ENCODE assay signal across 8 mouse cellular contexts in genomic region chr7:44983085-44983484, GRCm38 (mm10). TPM values are rescaled to one million over a fixed set of nuclear protein-coding genes. Genes with fewer than 3 reads are reported as not detected.
DNase-seq lines count a peak whose midpoint lies in the region; ATAC-seq and TF ChIP-seq lines count a peak whose summit lies in the region.

No protein-coding gene starts in this region.

- H3K9me3 ChIP-seq in ES-E14 (ENCODE audit: control insufficient read depth, insufficient read depth, low read depth, low read length): no peaks in the 10 kb centered on the region
- H3K9me3 ChIP-seq in forebrain, embryonic 11.5 days (ENCODE audit: control insufficient read depth, low read length): no peaks in the 10 kb centered on the region

- 40% methylated on average over 6 of the region's 6 CpGs for WGBS in forebrain, embryonic 11.5 days

- H3K36me3 ChIP-seq in ES-E14 (ENCODE audit: control insufficient read depth, insufficient read depth, low read length, poor library complexity, severe bottlenecking): peaks cover 47% of the 10 kb centered on the region
- H3K36me3 ChIP-seq in forebrain, embryonic 11.5 days (ENCODE audit: control insufficient read depth, insufficient read depth, low read length): peaks cover 36% of the 10 kb centered on the region

- peak overlapping the region; percentile 34; the same call in 1 of the 2 replicates for H3K9ac ChIP-seq in ES-E14 (ENCODE audit: insufficient read depth, low read depth, low read length, poor library complexity, severe bottlenecking)
- H3K9ac ChIP-seq in forebrain, embryonic 11.5 days (ENCODE audit: low read length): no peak overlapping the region

- no peak overlapping the region for H3K4me2 ChIP-seq in forebrain, embryonic 11.5 days (ENCODE audit: low read depth, low read length, severe bottlenecking)

- intact Hi-C loops in heart, postnatal 14 days (cut with DNase I): loop anchor here (2.0 to 5.0 kb wide), 2 partner anchors 86 to 149 kb away; no protein-coding TSS in a partner anchor

- peaks cover 2 to 14% of the 10 kb centered on the region in 2 experiments; a peak in 2 of 4 replicates for H3K4me1 ChIP-seq in ES-E14 (ENCODE audit: control insufficient read depth in 2 of 2, insufficient read depth in 2 of 2, low read length in 2 of 2, poor library complexity in 1 of 2)
- H3K4me1 ChIP-seq in forebrain, embryonic 11.5 days (replicated peaks; ENCODE audit: control insufficient read depth, insufficient read depth, low read length): peaks cover 16% of the 10 kb centered on the region

- DNase-seq in ES-E14 (ENCODE audit: low read depth, low spot score): no peak
- peak; percentile 84 for DNase-seq in brain, adult 2 months (ENCODE audit: low read depth, low spot score)
- DNase-seq in forebrain, embryonic 11.5 days (ENCODE audit: low spot score): peak; percentile 93
- DNase-seq in heart, postnatal 14 days: peak; percentile 89 to 95
- peak; percentile 70 to 94 for DNase-seq in layer of hippocampus, postnatal 25 days (ENCODE audit: extremely low spot score in 1 of 2, low spot score in 1 of 2)
- peak; percentile 84 to 92 for DNase-seq in lung, postnatal 4 days
- peak; percentile 86 for DNase-seq in right cerebral cortex, postnatal 14 days
- DNase-seq in urinary bladder, postnatal 4 days (ENCODE audit: low spot score in 2 of 2): peak; percentile 68 to 92

- no peak overlapping the region for H3K4me3 ChIP-seq in ES-E14 (ENCODE audit: insufficient read depth in 1 of 2, low read depth in 1 of 2, low read length in 2 of 2, poor library complexity in 1 of 2, severe bottlenecking in 1 of 2)
- H3K4me3 ChIP-seq in forebrain, embryonic 11.5 days (ENCODE audit: low read depth, low read length): no peak overlapping the region

- no peak for ATAC-seq in forebrain, embryonic 11.5 days (replicated peaks; ENCODE audit: low FRiP score)

- no peaks in the 10 kb centered on the region for H3K27me3 ChIP-seq in forebrain, embryonic 11.5 days (ENCODE audit: control insufficient read depth, insufficient read depth, low read length)

- no peak overlapping the region for H3K27ac ChIP-seq in ES-E14 (ENCODE audit: insufficient read depth, low read depth, low read length, poor library complexity, severe bottlenecking)
- H3K27ac ChIP-seq in forebrain, embryonic 11.5 days (ENCODE audit: low read depth, low read length): no peak overlapping the region

- in situ Hi-C loops in ES-E14 (cut with MboI; ENCODE audit: low sequenced_read_pairs in 2 of 2, unreplicated experiment in 2 of 2): no loop called here

TF ChIP-seq in ES-E14, 5 proteins besides CTCF, POLR2A, EP300 and RAD21:
- TF ChIP-seq HCFC1 (IDR thresholded peaks at IDR 0.05; ENCODE audit: borderline replicate concordance, insufficient read depth, low read length) (no peak), ZC3H11A (IDR thresholded peaks at IDR 0.05; ENCODE audit: borderline replicate concordance, low read depth, low read length) (peak; percentile 5; the same call in 1 of the 2 replicates)

RNA-seq across cellular contexts. Expression of gene Prmt1, which starts 3.3 kb away (rescaled TPM):
- total RNA-seq in ES-E14 (2012; rRNA removed): 413 and 429 TPM in 2 replicates
- 286 and 301 TPM in 2 replicates for polyA plus RNA-seq in forebrain, embryonic 11.5 days (2014; fragmentation: Nextera tagmentation; extraction: Ambion mirVana)
- 100 to 1,000 TPM; 119 to 128 TPM for total RNA-seq in heart, postnatal 14 days (2021)
- 100 to 1,000 TPM; 161 to 174 TPM for total RNA-seq in layer of hippocampus, postnatal 25 days (2021)

RNA-seq across cellular contexts. Expression of gene Cpt1c, which starts 8.4 kb away (rescaled TPM):
- 60.3 and 123 TPM in 2 replicates for total RNA-seq in ES-E14 (2012; rRNA removed)
- 26.3 and 27.2 TPM in 2 replicates for polyA plus RNA-seq in forebrain, embryonic 11.5 days (2014; fragmentation: Nextera tagmentation; extraction: Ambion mirVana)
- total RNA-seq in heart, postnatal 14 days (2021): 1 to 10 TPM; 3.1 to 3.5 TPM
- total RNA-seq in layer of hippocampus, postnatal 25 days (2021): 100 to 1,000 TPM; 117 to 128 TPM

RNA-seq across cellular contexts. Expression of gene Irf3, which starts 14.4 kb away (rescaled TPM):
- 45.9 and 68.4 TPM in 2 replicates for total RNA-seq in ES-E14 (2012; rRNA removed)
- 75.3 and 86.0 TPM in 2 replicates for polyA plus RNA-seq in forebrain, embryonic 11.5 days (2014; fragmentation: Nextera tagmentation; extraction: Ambion mirVana)
- total RNA-seq in heart, postnatal 14 days (2021): 10 to 100 TPM; 36.5 to 40.2 TPM
- total RNA-seq in layer of hippocampus, postnatal 25 days (2021): 10 to 100 TPM; 39.5 to 40.1 TPM

RNA-seq across cellular contexts. Expression of gene Bcl2l12, which starts 15.4 kb away (rescaled TPM):
- total RNA-seq in ES-E14 (2012; rRNA removed): 11.9 and 13.0 TPM in 2 replicates
- 70.6 and 74.9 TPM in 2 replicates for polyA plus RNA-seq in forebrain, embryonic 11.5 days (2014; fragmentation: Nextera tagmentation; extraction: Ambion mirVana)
- 10 to 100 TPM; 10.4 to 12.3 TPM for total RNA-seq in heart, postnatal 14 days (2021)
- total RNA-seq in layer of hippocampus, postnatal 25 days (2021): 1 to 10 TPM; 1.9 to 3.4 TPM

RNA-seq across cellular contexts. Expression of gene Scaf1, which starts 33.1 kb away (rescaled TPM):
- 39.0 and 39.2 TPM in 2 replicates for total RNA-seq in ES-E14 (2012; rRNA removed)
- polyA plus RNA-seq in forebrain, embryonic 11.5 days (2014; fragmentation: Nextera tagmentation; extraction: Ambion mirVana): 59.9 and 60.2 TPM in 2 replicates
- total RNA-seq in heart, postnatal 14 days (2021): 10 to 100 TPM; 53.8 to 56.1 TPM
- 100 to 1,000 TPM; 151 to 156 TPM for total RNA-seq in layer of hippocampus, postnatal 25 days (2021)

Comparison
In these comparisons a context has a peak if more than half of its experiments do, and no peak if none do; other contexts are left out.
1. RNA of gene Cpt1c, which starts 8.4 kb away (total RNA-seq): 117 to 128 TPM in layer of hippocampus, postnatal 25 days and 60.3 to 123 TPM in ES-E14; 3.1 to 3.5 TPM in heart, postnatal 14 days; every median in the first group is over 10 times any median in the second.